Mouse (Mus musculus) forebrain, embryonic 16.5 days (tissue): ENCODE data around the gene Cdc42ep4. TPM values are rescaled to one million over a fixed set of nuclear protein-coding genes. Genes with fewer than 3 reads are reported as not detected.

Source experiments
- ATAC-seq: fragments of 200-750 bp; cut with Nextera tagmentation; 2 replicates; pipeline ENCODE4 v1.8.0; 2017; ENCODE audit warnings: mild to moderate bottlenecking, moderate library complexity
- H3K27ac ChIP-seq: fragments of 300-500 bp; sonication (generic); 2 replicates; pipeline ENCODE4 v1.5.1; 2014; ENCODE audit warnings: low read length, control low read depth
- H3K27me3 ChIP-seq: fragments of 300-500 bp; sonication (generic); replicated peaks from 2 replicates; pipeline ENCODE4 v1.6.1; 2014; ENCODE audit warnings: low read length; ENCODE audit not compliant: control insufficient read depth, insufficient read depth
- H3K36me3 ChIP-seq: fragments of 300-500 bp; sonication (generic); 2 replicates; pipeline ENCODE4 v1.6.1; 2014; ENCODE audit not compliant: control insufficient read depth, insufficient read depth
- H3K4me1 ChIP-seq: fragments of 300-500 bp; sonication (generic); replicated peaks from 2 replicates; pipeline ENCODE4 v1.6.1; 2014; ENCODE audit warnings: low read length; ENCODE audit not compliant: control insufficient read depth, insufficient read depth
- H3K4me2 ChIP-seq: fragments of 300-500 bp; sonication (generic); 2 replicates; pipeline ENCODE4 v1.6.1; 2014; ENCODE audit warnings: mild to moderate bottlenecking, low read length, control low read depth
- H3K4me3 ChIP-seq: fragments of 300-500 bp; sonication (generic); replicated peaks from 2 replicates; pipeline ENCODE4 v1.5.1; 2014; ENCODE audit warnings: mild to moderate bottlenecking, low read length, control low read depth
- H3K9ac ChIP-seq: fragments of 300-500 bp; sonication (generic); replicated peaks from 2 replicates; pipeline ENCODE4 v1.6.1; 2014; ENCODE audit warnings: low read depth, low read length, control low read depth
- H3K9me3 ChIP-seq: fragments of 300-500 bp; sonication (generic); 2 replicates; pipeline ENCODE4 v1.6.1; 2016; ENCODE audit warnings: low read length; ENCODE audit not compliant: control insufficient read depth
- WGBS: fragments of 180-500 bp; shearing (Covaris S2); extraction: QIAGEN DNeasy Blood & Tissue Kit; methylation state at CpG from one replicate; pipeline ENCODE4 v1.1.7; 2014; 5-methylcytosine and 5-hydroxymethylcytosine counted together
- polyA plus RNA-seq: library from polyadenylated mRNA; unstranded; fragments of >200 nt; fragmentation: Nextera tagmentation; extraction: Ambion mirVana; gene quantifications from 2 replicates; pipeline ENCODE4 v1.2.1, GENCODE M21; 2015

Cdc42ep4 gene
- polyA plus RNA-seq, 1 experiment from 2014 or later: 99.9 TPM

DNA sequence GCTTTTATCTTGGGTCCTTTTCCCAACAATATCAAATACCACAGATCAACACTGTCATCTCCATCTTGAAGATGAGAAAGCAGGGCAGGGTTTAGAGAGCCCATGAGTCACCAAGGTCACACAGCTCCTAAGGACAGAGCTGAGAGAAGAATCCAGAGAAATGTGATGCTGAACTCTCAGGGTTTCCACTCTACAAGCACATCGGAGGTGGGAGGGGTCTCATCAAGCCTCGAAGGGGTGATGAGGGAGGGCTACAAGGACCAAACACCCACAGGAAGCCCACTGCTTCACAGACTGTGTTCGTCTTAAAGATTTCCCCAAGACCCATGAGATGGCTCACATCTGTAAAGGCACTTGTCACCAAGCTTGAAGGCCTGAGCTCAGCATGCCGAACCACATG, 5.7 kb downstream of the Cdc42ep4 start:
- H3K9ac ChIP-seq: no peak overlapping the region
- no peak overlapping the region for H3K27ac ChIP-seq
- 88% methylated on average over 4 of the region's 4 CpGs for WGBS

DNA sequence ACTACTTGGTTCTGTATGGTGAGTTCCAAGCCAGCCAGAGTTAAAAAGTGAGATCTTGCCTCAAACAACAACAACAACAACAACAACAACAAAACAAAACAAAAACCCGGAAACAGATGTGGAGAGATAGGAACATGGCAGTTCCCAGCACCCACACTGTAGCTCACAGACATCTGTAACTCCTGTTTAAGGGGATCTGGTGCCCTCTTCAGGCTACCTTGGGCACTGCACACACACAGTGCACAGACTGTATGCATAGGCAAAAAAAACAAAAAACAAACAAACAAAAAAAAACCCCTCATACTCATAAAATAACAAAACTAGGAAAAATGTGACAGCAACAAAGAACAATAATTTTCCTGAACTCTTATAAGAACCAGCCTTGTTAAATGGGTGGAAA, 8.7 kb downstream of the Cdc42ep4 start:
- Histone ChIP-seq H3K4me1 (peaks cover 16% of the 10 kb centered on the region), H3K36me3 (0 out of 2 replicates have a peak, but pooled peaks cover 4% of the 10 kb centered on the region), H3K9ac (no peak overlapping the region), H3K27me3 (no peaks in the 10 kb centered on the region), H3K27ac (no peak overlapping the region), H3K4me2 (no peak overlapping the region), H3K9me3 (no peaks in the 10 kb centered on the region; the same call in 1 of the 2 replicates), H3K4me3 (no peak overlapping the region)
- 95% methylated on average over 1 of the region's 1 CpGs for WGBS
- no peak for ATAC-seq

More for the DNA sequence above, 5.7 kb downstream of the Cdc42ep4 start:
- Histone ChIP-seq H3K27me3 (no peaks in the 10 kb centered on the region), H3K36me3 (0 out of 2 replicates have a peak, but pooled peaks cover 4% of the 10 kb centered on the region), H3K9me3 (no peaks in the 10 kb centered on the region; the same call in 1 of the 2 replicates), H3K4me1 (peaks cover 37% of the 10 kb centered on the region), H3K4me3 (no peak overlapping the region), H3K4me2 (no peak overlapping the region)
- ATAC-seq: no peak

DNA sequence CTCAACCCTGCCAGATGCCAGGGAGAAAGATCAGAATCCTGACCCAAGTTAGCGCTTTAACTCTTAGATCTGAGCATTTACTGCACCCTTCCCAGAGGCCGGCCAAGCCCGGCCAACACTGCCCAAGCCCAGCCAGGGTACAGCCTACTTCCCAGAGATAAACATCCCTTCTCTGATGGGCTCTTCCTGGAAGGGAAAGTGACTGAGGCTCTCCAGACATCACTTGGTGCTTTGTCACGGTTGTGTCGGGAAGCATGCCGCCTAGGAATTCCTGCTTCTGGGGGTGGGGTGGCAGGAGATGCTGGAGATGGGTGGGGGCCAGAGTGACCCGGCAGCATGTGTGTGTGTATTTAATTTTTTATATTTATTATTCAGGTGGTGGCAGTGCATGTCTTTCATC, 11.6 kb downstream of the Cdc42ep4 start:
- Histone ChIP-seq H3K9ac (no peak overlapping the region), H3K4me2 (no peak overlapping the region), H3K9me3 (no peaks in the 10 kb centered on the region; the same call in 1 of the 2 replicates), H3K27me3 (no peaks in the 10 kb centered on the region), H3K4me1 (peaks cover 4% of the 10 kb centered on the region; the same call in 1 of the 2 replicates), H3K36me3 (0 out of 2 replicates have a peak, but pooled peaks cover 4% of the 10 kb centered on the region), H3K4me3 (no peak overlapping the region), H3K27ac (no peak overlapping the region)
- ATAC-seq: no peak
- 91% methylated on average over 7 of the region's 7 CpGs for WGBS

DNA sequence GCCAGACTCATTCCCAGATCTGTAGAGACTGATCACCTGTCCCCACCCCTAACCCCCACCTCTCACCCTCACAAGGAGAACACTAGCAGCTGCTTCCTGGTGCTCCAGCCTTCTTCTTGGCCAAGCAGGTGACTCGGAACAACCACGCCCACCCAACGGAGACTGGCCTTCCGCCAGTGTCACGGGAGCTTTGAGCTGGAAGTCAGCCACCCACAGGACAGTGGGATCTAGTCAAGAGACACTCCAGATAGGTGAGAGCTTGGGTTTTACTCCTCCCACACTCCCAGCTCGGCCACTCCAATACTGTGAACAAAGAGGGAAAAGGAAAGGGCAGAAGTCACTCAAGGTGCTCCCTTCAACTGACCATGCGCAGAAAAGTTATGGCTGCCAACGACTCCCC, 12.5 kb downstream of the Cdc42ep4 start:
- Histone ChIP-seq H3K4me2 (no peak overlapping the region), H3K9me3 (no peaks in the 10 kb centered on the region; the same call in 1 of the 2 replicates), H3K9ac (no peak overlapping the region), H3K27me3 (no peaks in the 10 kb centered on the region), H3K36me3 (0 out of 2 replicates have a peak, but pooled peaks cover 4% of the 10 kb centered on the region), H3K4me1 (peaks cover 4% of the 10 kb centered on the region; the same call in 1 of the 2 replicates), H3K4me3 (no peak overlapping the region), H3K27ac (no peak overlapping the region)
- WGBS: 77% methylated on average over 8 of the region's 8 CpGs
- ATAC-seq: no peak

DNA sequence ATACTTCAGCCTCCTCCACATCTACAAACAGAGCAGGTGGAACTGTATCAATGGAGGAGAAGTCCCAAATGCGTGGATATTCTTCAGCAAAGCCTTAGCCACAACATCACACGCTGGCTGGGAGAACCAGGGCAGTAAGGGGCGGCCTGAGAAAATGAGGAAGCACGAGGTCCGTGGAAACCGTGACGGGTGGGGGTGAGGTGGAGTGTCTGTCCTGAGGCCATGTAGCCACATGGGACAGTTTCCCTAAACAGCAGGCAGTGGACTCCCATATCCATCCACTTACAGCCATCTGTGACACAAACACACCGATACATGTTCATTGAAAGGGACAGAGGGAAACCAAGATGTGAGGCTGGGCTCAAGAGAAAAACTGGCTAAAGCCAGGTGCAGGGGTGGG, 13.8 kb downstream of the Cdc42ep4 start:
- Histone ChIP-seq H3K27ac (no peak overlapping the region), H3K36me3 (0 out of 2 replicates have a peak, but pooled peaks cover under 1% of the 10 kb centered on the region), H3K4me1 (peaks cover 9% of the 10 kb centered on the region; the same call in 1 of the 2 replicates), H3K27me3 (no peaks in the 10 kb centered on the region), H3K9ac (no peak overlapping the region), H3K4me2 (no peak overlapping the region), H3K4me3 (no peak overlapping the region), H3K9me3 (no peaks in the 10 kb centered on the region; the same call in 1 of the 2 replicates)
- ATAC-seq: no peak
- WGBS: 83% methylated on average over 8 of the region's 8 CpGs

DNA sequence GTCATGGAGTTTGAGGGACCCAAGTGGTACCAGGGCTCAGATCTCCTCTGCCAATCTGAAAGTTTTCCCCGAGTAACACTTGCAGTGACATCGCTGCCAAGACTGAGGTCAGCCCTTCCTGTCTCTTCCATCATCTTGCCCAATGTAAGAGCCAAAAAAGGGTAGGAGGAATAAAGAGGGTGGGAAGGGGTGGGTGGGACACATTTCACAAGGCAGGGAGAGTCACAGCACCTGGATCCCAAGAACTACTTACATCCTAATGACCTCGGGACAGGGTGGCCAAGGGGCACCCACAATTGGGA, 14.2 kb downstream of the Cdc42ep4 start:
- Histone ChIP-seq H3K27ac (no peak overlapping the region), H3K27me3 (no peaks in the 10 kb centered on the region), H3K4me3 (no peak overlapping the region), H3K9ac (no peak overlapping the region), H3K4me1 (peaks cover 9% of the 10 kb centered on the region; the same call in 1 of the 2 replicates), H3K4me2 (no peak overlapping the region), H3K9me3 (no peaks in the 10 kb centered on the region), H3K36me3 (no peaks in the 10 kb centered on the region)
- whole genome bisulfite sequencing: 83% methylated on average over 3 of the region's 3 CpGs
- ATAC-seq: no peak

DNA sequence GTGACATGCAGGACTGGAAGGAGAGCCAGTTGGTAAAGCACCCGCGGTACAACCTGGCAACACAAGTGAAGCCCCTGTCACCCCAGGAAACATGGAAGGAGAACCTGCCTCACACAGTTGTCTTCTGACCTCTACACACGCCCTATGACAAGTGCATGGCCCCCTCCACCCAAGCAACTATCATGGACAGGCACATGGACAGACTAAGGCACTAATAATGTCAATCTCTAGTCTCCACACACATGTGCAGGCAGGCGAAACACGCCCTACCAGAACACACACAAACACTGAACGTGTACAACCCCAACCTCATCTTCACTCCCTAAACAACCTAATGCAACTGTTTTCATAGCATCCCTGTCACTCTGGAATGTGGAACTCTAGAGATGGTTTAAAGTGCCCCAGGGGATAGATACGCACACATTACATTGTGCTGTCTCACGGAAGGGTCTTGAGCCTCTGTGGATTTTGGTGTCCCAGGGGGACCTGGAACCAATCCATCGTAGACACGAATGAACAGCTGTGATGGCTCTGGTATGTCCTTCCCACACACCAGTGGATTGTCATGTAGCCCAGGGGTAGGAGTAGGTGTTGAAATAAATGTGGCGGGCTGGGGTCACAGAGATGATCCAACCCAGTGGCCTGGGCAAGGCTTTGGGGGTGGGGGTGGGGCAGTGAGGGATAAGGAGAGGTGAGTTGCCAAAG, 14.7 kb downstream of the Cdc42ep4 start:
- no peak overlapping the region for H3K27ac ChIP-seq
- no peak for ATAC-seq
- H3K4me3 ChIP-seq: no peak overlapping the region
- H3K4me1 ChIP-seq: peaks cover 9% of the 10 kb centered on the region; the same call in 1 of the 2 replicates
- no peak overlapping the region for H3K9ac ChIP-seq
- WGBS: 88% methylated on average over 11 of the region's 11 CpGs
- H3K27me3 ChIP-seq: no peaks in the 10 kb centered on the region
- no peak overlapping the region for H3K4me2 ChIP-seq
- H3K36me3 ChIP-seq: no peaks in the 10 kb centered on the region
- H3K9me3 ChIP-seq: no peaks in the 10 kb centered on the region

DNA sequence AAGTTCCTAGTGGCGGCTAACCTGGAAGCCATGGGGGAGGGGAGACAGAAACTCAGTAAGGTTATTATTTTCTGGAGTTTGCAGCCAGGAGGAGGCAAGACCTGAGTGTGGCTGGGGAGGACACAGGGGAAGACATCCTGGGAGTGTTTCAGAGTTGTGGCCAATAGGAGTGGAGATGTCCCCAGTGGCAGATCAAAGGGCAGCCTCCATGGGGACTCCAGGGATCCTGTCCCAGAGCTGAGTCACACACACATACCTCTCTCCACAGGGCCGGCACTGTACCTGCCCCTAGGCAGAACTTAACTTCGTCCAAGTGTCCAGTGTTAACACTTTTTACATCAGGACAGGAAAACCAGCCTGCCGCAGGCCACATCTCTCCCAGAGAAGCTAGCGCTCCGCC, 16.5 kb downstream of the Cdc42ep4 start:
- Histone ChIP-seq H3K4me1 (peaks cover 6% of the 10 kb centered on the region; the same call in 1 of the 2 replicates), H3K4me3 (no peak overlapping the region), H3K27me3 (no peaks in the 10 kb centered on the region), H3K9me3 (no peaks in the 10 kb centered on the region), H3K27ac (no peak overlapping the region), H3K9ac (no peak overlapping the region), H3K4me2 (no peak overlapping the region), H3K36me3 (no peaks in the 10 kb centered on the region)
- ATAC-seq: no peak
- WGBS: 71% methylated on average over 6 of the region's 6 CpGs

DNA sequence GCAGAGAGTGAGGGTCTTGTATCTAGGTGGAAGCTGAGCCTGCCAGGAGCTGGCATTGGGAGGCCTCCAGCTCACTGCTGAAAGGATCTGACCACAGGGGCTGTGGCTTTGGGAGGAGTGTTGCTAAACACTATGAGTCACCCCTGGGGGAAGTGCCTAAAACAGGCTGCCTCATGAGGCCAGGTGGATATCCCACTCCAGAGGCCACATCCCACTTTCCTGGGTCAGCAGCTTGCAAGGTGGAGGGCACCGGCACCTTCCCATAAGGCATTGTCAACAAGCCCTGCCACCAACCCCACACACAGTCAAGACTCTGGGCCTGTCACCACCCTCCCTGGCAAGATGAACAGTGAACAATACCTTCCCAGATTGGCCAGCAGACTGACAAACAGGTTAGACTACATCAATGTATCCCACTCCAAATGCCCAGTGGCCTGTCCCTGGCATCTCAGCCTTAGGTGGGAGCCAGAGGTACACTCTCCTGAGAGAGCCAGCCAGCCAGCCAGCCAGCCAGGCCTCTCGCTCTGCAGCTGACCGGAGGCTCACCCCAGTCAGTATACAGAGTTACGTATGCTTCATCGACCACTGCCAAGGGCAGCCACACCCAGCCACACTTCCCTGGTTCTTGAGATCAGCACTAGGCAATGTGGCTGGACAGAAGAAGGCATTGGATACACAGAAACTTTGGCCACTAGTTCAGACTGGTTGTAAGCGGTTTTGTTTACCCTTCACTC, 17.9 kb downstream of the Cdc42ep4 start:
- H3K4me2 ChIP-seq: no peak overlapping the region
- no peak overlapping the region for H3K4me3 ChIP-seq
- peaks cover 6% of the 10 kb centered on the region; the same call in 1 of the 2 replicates for H3K4me1 ChIP-seq
- no peak for ATAC-seq
- WGBS: 46% methylated on average over 6 of the region's 6 CpGs
- H3K27ac ChIP-seq: no peak overlapping the region
- peaks cover 2% of the 10 kb centered on the region; the same call in 1 of the 2 replicates for H3K36me3 ChIP-seq
- H3K27me3 ChIP-seq: no peaks in the 10 kb centered on the region
- no peaks in the 10 kb centered on the region for H3K9me3 ChIP-seq
- H3K9ac ChIP-seq: no peak overlapping the region
